Mouse (Mus musculus) thymus, postnatal 0 days (tissue): ENCODE results near the gene Dedd. TPM values are rescaled to one million over a fixed set of nuclear protein-coding genes. Genes with fewer than 3 reads are reported as not detected.

Experiments used
- polyA plus RNA-seq: library from polyadenylated mRNA; unstranded; fragments of >200 nt; fragmentation: Nextera tagmentation; extraction: Ambion mirVana; gene quantifications from 2 replicates; pipeline ENCODE4 v1.2.1, GENCODE M21; 2015

The Dedd gene
- polyA plus RNA-seq, 1 experiment from 2014 or later = 47.8 TPM

Other genes starting within 250 kb of the Dedd start
- gene Cfap126, start 215.2 kb upstream of the Dedd start, polyA plus RNA-seq = 2.3 and 2.7 TPM in 2 replicates
- gene Sdhc, start 178.5 kb upstream of the Dedd start, polyA plus RNA-seq = 158 and 201 TPM in 2 replicates
- gene Mpz, start 178.4 kb upstream of the Dedd start, polyA plus RNA-seq = 0.18 and 0.37 TPM in 2 replicates
- 2.3 and 2.7 TPM in 2 replicates for gene Pcp4l1, start 132.9 kb upstream of the Dedd start, polyA plus RNA-seq
- gene Nr1i3, start 115.2 kb upstream of the Dedd start, polyA plus RNA-seq = 0.14 and 0.17 TPM in 2 replicates
- 23.7 and 25.8 TPM in 2 replicates for gene Tomm40l, start 106.6 kb upstream of the Dedd start, polyA plus RNA-seq
- gene Apoa2, start 104.1 kb upstream of the Dedd start, polyA plus RNA-seq = 4.0 and 5.1 TPM in 2 replicates
- 93.8 and 97.1 TPM in 2 replicates for gene Fcer1g, start 94.8 kb upstream of the Dedd start, polyA plus RNA-seq
- 0.68 and 0.86 TPM in 2 replicates for gene Adamts4, start 78.7 kb upstream of the Dedd start, polyA plus RNA-seq
- gene Ndufs2, start 77.8 kb upstream of the Dedd start, polyA plus RNA-seq = 215 and 218 TPM in 2 replicates
- 43.9 and 50.6 TPM in 2 replicates for gene B4galt3, start 58.8 kb upstream of the Dedd start, polyA plus RNA-seq
- 34.2 and 34.3 TPM in 2 replicates for gene Ppox, start 48.0 kb upstream of the Dedd start, polyA plus RNA-seq
- 39.5 and 42.7 TPM in 2 replicates for gene Usp21, start 41.2 kb upstream of the Dedd start, polyA plus RNA-seq
- gene Ufc1, start 34.1 kb upstream of the Dedd start, polyA plus RNA-seq = 109 and 111 TPM in 2 replicates
- 39.0 and 44.0 TPM in 2 replicates for gene Nit1, start 16.5 kb downstream of the Dedd start, polyA plus RNA-seq
- gene Pfdn2, start 16.5 kb downstream of the Dedd start, polyA plus RNA-seq = 87.5 and 92.2 TPM in 2 replicates
- 0.76 and 1.4 TPM in 2 replicates for gene Klhdc9, start 31.7 kb downstream of the Dedd start, polyA plus RNA-seq
- gene Nectin4, start 41.0 kb downstream of the Dedd start, polyA plus RNA-seq = 0.91 and 1.1 TPM in 2 replicates
- 64.2 and 73.2 TPM in 2 replicates for gene Arhgap30, start 59.8 kb downstream of the Dedd start, polyA plus RNA-seq
- 80.7 and 90.6 TPM in 2 replicates for gene Usf1, start 82.2 kb downstream of the Dedd start, polyA plus RNA-seq
- 4.7 and 4.8 TPM in 2 replicates for gene Tstd1, start 89.7 kb downstream of the Dedd start, polyA plus RNA-seq
- 15.4 and 22.7 TPM in 2 replicates for gene F11r, start 108.4 kb downstream of the Dedd start, polyA plus RNA-seq
- gene Alyref2, start 174.3 kb downstream of the Dedd start, polyA plus RNA-seq = 18.7 and 20.4 TPM in 2 replicates
- 2.2 and 2.8 TPM in 2 replicates for gene Itln1, start 206.1 kb downstream of the Dedd start, polyA plus RNA-seq
- gene Cd244a, start 230.0 kb downstream of the Dedd start, polyA plus RNA-seq = 3.2 and 4.2 TPM in 2 replicates